Mouse (Mus musculus) testis, postnatal 14 days (tissue): ENCODE results near the gene Vax1.

Experiments used
- DNase-seq: peaks from one replicate; pipeline ENCODE4 v3.0.0; 2021; ENCODE audit warnings: low spot score

The Vax1 gene

GRCm38 (mm10) chr19:59169143-59169935 is 517 bp downstream of the Vax1 start:
- DNase-seq = no peak

- DNase-seq = no peak
Measured at GRCm38 (mm10) chr19:59168386-59168905, 1.4 kb downstream of the Vax1 start.

DNA sequence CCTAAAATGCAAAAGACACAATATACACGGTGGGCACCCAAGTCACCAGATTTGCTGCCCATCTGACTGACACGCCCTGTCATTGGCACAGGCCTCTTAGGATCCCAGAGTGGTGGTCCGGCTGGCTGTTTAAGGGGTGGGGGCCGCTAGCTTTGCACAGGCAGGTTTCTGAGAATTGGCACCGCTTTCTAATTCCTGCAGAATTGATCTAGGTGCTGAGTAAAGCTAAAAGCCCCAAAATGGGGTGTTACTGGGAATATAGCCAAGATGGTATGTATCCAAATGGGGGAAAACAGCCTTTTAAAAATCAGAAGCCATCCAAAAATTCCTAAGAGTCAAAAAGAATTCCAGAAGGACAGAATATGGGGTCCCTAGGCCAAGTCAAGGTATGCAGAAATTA is 2.0 kb downstream of the Vax1 start:
- no peak for DNase-seq

DNA sequence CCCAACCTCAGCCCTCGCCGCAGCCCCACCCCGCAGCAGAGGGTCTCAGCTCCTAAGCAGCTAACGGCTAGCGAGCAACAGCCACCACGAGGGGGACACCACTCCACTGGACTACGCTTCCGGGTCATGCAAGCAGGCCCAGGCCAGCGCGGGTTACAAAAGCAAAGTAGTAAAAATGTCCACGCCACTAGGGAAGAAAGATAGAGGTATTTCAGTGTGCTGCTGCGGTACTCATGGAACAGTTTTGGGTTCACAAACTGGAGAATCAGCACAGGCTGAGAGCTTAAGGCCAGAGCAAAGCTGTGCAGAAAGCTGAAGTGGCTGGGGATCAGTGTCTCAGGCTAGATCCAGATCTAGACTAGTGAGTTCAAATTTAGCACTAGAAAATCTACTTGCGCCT is 3.0 kb downstream of the Vax1 start:
- DNase-seq = no peak

GRCm38 (mm10) chr19:59166311-59166761 is 3.5 kb downstream of the Vax1 start:
- DNase-seq = peak; percentile 19

GRCm38 (mm10) chr19:59165577-59165976 is 4.3 kb downstream of the Vax1 start:
- DNase-seq = no peak

DNA sequence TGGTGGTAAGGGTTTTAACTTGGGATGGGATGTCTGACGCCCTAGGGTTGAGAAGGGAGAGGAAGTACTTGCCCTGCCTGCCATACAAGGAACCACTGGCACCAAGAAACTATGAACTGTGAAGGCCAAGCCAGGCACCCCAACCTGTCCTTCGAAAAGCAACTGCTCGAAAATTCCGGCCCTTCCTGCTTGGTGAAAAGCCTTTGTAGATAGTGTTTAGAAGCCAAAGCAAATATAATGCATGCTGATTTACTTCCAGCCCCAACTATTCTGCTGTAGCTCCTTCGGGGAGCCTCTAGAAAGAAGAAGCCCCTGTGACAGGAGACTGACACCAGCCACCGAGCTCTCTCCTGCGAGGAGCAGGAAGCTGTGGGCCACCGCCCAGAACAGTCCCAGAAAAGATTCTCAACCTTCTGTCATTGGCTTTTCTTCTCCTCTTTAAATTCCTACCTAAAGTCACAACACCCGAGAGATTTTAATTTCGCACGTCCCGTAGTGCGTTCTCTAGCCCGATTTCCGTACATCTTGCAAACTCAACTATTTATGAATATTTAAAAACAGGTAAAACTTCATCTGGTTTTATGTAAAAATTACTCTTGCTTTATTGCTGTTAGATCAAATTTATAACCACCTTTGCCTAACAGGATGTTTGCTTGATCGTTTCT is 4.8 kb downstream of the Vax1 start:
- no peak for DNase-seq

GRCm38 (mm10) chr19:59164111-59164510 is 5.7 kb downstream of the Vax1 start:
- DNase-seq = no peak

GRCm38 (mm10) chr19:59156702-59157101 is 13.2 kb downstream of the Vax1 start:
- DNase-seq = no peak

DNA sequence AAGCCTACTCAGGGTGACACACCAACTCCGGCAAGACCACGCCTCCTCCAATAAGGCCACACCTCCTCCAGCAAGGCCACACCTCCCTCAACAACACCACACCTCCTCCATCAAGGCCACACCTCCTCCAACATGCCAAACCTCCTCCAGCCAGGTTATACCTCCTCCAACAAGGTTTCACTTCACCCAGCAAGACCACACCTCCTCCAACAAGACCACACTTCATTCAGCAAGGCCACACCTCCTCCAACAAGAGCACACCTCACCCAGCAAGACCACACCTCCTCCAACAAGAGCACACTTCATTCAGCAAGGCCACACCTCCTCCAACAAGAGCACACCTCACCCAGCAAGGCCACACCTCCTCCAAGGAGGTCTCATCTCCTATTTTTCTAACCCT is 15.7 kb downstream of the Vax1 start:
- DNase-seq = no peak

DNA sequence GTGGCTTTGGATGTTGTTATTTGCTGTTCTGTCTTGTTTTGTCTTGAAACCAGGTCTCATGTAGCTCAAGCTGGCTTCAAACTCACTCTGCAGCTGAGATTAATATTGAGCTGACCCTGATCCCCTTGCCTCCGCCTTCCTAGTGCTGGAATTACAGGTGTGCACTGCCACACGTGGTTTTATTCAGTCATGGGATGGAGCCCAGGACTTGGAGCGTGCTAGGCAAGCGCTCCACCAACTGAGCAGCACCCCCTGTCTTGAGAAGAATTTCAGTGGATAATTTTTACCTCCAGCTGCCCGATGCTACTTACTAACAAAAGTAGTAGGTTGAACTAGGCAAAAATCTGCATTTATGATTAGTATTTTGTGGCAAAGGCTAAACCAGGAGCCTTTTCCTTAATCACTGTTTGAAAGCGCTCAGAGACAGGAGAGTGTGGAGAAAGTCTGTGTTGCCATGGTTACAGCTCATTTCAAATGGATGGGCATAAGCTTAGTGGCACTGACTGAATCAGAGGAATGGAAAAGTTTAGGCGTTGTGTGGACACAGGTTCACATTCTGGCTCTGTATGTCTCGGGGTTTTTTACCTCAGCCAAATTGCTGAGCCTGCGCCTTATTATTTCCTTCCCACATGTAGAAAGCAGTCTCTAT is 24.2 kb downstream of the Vax1 start:
- no peak for DNase-seq

- no peak for DNase-seq
Measured at GRCm38 (mm10) chr19:59145064-59145463, 24.8 kb downstream of the Vax1 start.

DNA sequence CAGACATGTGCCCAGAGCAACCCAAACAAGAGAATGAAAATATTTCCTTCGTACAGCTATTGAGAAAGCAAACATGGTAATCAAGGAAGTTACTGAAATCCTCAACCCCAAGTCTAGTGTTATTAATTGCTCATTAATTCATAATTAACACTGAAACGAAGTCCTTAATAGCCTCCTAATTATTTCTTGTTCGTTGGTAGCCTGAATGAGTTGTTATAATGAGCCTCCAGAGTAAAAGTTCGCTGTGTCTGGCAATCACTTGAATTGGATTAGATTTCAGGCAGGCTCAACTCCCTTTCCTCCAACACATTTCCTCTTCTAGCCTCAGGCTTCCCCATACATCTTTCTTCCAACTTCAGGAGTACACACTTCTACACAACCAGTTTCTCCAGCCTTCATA is 27.6 kb downstream of the Vax1 start:
- no peak for DNase-seq

- DNase-seq = no peak
Measured at GRCm38 (mm10) chr19:59135387-59135786, 34.5 kb downstream of the Vax1 start.

DNA sequence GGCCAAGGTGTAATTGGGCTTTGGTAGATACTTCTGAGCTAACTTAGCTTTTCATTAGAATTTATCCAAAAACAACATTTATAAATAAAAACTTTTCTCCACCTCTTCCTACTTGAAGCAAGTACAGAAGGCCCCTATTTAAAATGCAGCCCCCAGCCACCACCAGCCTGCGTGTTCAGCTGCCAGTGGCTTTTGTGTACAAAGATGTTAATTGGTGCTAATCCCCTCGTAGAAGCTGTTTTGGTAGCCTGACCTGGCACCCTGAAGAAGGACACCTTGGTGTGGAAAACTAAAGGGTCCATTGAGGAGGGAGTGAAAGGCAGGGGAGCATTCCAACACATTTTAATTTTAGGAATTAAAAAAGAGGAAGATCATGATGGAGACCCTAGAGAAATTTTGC is 34.9 kb downstream of the Vax1 start:
- DNase-seq = no peak

GRCm38 (mm10) chr19:59133202-59133601 is 36.7 kb downstream of the Vax1 start:
- DNase-seq = no peak

DNA sequence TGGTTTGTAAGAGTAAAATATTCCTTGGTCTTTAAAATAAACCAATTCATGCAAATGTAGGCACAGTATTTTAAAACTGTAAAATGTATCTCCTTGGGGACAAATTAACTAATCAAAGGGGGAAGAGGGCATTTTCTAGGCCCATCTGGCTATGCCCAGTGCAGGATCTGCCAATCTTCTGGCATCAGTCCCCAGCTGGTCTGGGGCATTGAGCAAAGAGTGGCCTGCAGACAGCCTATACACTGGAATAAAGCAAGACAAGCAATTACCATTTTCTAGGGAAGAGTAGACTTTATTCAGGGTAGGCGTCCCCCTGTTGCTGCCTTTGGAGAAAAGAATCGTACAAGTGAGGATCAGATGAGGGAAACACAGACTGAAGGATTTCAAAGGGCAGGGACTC is 40.2 kb downstream of the Vax1 start:
- no peak for DNase-seq

DNA sequence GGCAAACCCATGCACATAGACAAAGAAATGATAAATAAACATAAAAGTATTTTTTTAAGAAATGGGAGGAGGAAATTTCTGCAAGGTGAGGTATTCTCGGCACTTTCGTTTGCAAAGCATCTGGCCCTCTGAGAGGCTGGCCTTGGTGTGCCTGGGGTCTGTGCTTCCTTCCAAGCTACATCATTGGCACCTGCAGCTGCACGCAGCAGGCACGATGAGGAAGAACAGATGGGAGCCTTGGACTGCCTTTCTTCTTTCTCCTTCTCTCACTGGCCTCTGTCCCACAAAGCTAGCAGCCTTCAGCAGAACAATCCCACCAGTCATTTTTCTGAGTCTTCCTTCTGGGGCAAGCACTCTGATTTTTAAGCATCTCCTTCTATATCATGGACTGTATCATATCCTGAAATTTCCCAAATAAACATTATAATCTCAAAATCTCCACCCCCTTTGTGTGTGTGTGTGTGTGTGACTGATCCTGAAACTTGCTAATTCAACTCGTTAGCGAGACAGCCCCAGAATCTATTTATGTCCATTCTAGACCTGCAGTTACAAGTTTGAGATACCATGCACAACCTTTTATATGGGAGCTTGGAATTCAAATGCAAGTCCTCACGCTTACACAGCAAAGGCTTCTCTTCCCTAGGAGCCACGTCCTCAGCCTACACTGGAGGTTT is 41.2 kb downstream of the Vax1 start:
- no peak for DNase-seq

- DNase-seq = no peak
Measured at GRCm38 (mm10) chr19:59127424-59127823, 42.4 kb downstream of the Vax1 start.
